Mouse (Mus musculus) midbrain, embryonic 16.5 days (tissue): Measurements from ENCODE around the gene Sipa1l3. TPM values are rescaled to one million over a fixed set of nuclear protein-coding genes. Genes with fewer than 3 reads are reported as not detected.

ENCODE experiments used
- ATAC-seq: fragments of 200-750 bp; cut with Nextera tagmentation; 2 replicates; pipeline ENCODE4 v1.8.0; 2017; ENCODE audit warnings: moderate TSS enrichment
- H3K27ac ChIP-seq: fragments of 300-500 bp; sonication (generic); 2 replicates; pipeline ENCODE4 v1.5.1; 2014; ENCODE audit warnings: mild to moderate bottlenecking, low read length, mixed read lengths
- H3K27me3 ChIP-seq: fragments of 300-500 bp; sonication (generic); 2 replicates; pipeline ENCODE4 v1.6.1; 2014; ENCODE audit warnings: low read depth, low read length, mixed read lengths; ENCODE audit not compliant: control insufficient read depth, insufficient read depth
- H3K36me3 ChIP-seq: fragments of 300-500 bp; sonication (generic); 2 replicates; pipeline ENCODE4 v1.6.1; 2014; ENCODE audit warnings: mild to moderate bottlenecking, low read length, moderate library complexity, mixed read lengths; ENCODE audit not compliant: control insufficient read depth, insufficient read depth
- H3K4me1 ChIP-seq: fragments of 300-500 bp; sonication (generic); 2 replicates; pipeline ENCODE4 v1.6.1; 2014; ENCODE audit warnings: mild to moderate bottlenecking, low read length, mixed read lengths; ENCODE audit not compliant: control insufficient read depth, insufficient read depth
- H3K4me2 ChIP-seq: fragments of 300-500 bp; sonication (generic); 2 replicates; pipeline ENCODE4 v1.6.1; 2014; ENCODE audit warnings: mild to moderate bottlenecking, low read length, mixed read lengths
- H3K4me3 ChIP-seq: fragments of 300-500 bp; sonication (generic); 2 replicates; pipeline ENCODE4 v1.5.1; 2014; ENCODE audit warnings: low read depth, mild to moderate bottlenecking, low read length, moderate library complexity, mixed read lengths
- H3K9ac ChIP-seq: fragments of 300-500 bp; sonication (generic); 2 replicates; pipeline ENCODE4 v1.6.1; 2014; ENCODE audit warnings: low read depth, low read length, mixed read lengths
- H3K9me3 ChIP-seq: fragments of 300-500 bp; sonication (generic); replicated peaks from 2 replicates; pipeline ENCODE4 v1.6.1; 2014; ENCODE audit warnings: mild to moderate bottlenecking, low read length, mixed read lengths; ENCODE audit not compliant: control insufficient read depth, poor library complexity, severe bottlenecking
- WGBS: fragments of 180-500 bp; shearing (Covaris S2); extraction: QIAGEN DNeasy Blood & Tissue Kit; methylation state at CpG from one replicate; pipeline ENCODE4 v1.1.7; 2014; 5-methylcytosine and 5-hydroxymethylcytosine counted together
- polyA plus RNA-seq: library from polyadenylated mRNA; unstranded; fragments of >200 nt; fragmentation: Nextera tagmentation; extraction: Ambion mirVana; gene quantifications from 2 replicates; pipeline ENCODE4 v1.2.1, GENCODE M21; 2015

The Sipa1l3 gene
- polyA plus RNA-seq, 1 experiment from 2014 or later: 17.3 TPM

- no peaks in the 10 kb centered on the region for H3K27me3 ChIP-seq
- no peaks in the 10 kb centered on the region for H3K9me3 ChIP-seq
- H3K36me3 ChIP-seq: no peaks in the 10 kb centered on the region
- no peak overlapping the region for H3K4me2 ChIP-seq
- no peak overlapping the region for H3K9ac ChIP-seq
- H3K27ac ChIP-seq: no peak overlapping the region
- peaks cover 26% of the 10 kb centered on the region for H3K4me1 ChIP-seq
- no peak overlapping the region for H3K4me3 ChIP-seq
- 93% methylated on average over 9 of the region's 9 CpGs for WGBS
- ATAC-seq: no peak
Observed at GRCm38 (mm10) chr7:29501214-29501613, 17.2 kb downstream of the Sipa1l3 start.

GRCm38 (mm10) chr7:29499071-29499470, 19.4 kb downstream of the Sipa1l3 start:
- Histone ChIP-seq H3K9ac (no peak overlapping the region), H3K27ac (no peak overlapping the region), H3K4me3 (no peak overlapping the region), H3K9me3 (no peaks in the 10 kb centered on the region), H3K4me2 (no peak overlapping the region), H3K36me3 (no peaks in the 10 kb centered on the region), H3K4me1 (peaks cover 14% of the 10 kb centered on the region), H3K27me3 (no peaks in the 10 kb centered on the region)
- ATAC-seq: no peak
- WGBS: 76% methylated on average over 6 of the region's 6 CpGs

- peak; percentile 62; the same call in 1 of the 2 replicates for ATAC-seq
- Histone ChIP-seq H3K27ac (no peak overlapping the region), H3K4me3 (no peak overlapping the region), H3K4me2 (no peak overlapping the region), H3K36me3 (no peaks in the 10 kb centered on the region), H3K9ac (no peak overlapping the region), H3K27me3 (no peaks in the 10 kb centered on the region), H3K4me1 (peaks cover 11% of the 10 kb centered on the region), H3K9me3 (no peaks in the 10 kb centered on the region)
- WGBS: 37% methylated on average over 10 of the region's 10 CpGs
Observed at GRCm38 (mm10) chr7:29496953-29497590, 21.4 kb downstream of the Sipa1l3 start.

- Histone ChIP-seq H3K4me2 (no peak overlapping the region), H3K4me1 (peaks cover 11% of the 10 kb centered on the region), H3K4me3 (no peak overlapping the region), H3K27ac (0 out of 2 replicates have a peak overlapping the region, but pooled peaks have one; percentile 3), H3K9me3 (no peaks in the 10 kb centered on the region), H3K27me3 (no peaks in the 10 kb centered on the region), H3K9ac (no peak overlapping the region), H3K36me3 (no peaks in the 10 kb centered on the region)
- ATAC-seq: peak; percentile 9; the same call in 1 of the 2 replicates
- 29% methylated on average over 4 of the region's 4 CpGs for WGBS
Observed at GRCm38 (mm10) chr7:29496332-29496731, 22.1 kb downstream of the Sipa1l3 start.

GRCm38 (mm10) chr7:29495880-29496279, 22.6 kb downstream of the Sipa1l3 start:
- Histone ChIP-seq H3K27ac (no peak overlapping the region), H3K36me3 (no peaks in the 10 kb centered on the region), H3K9ac (no peak overlapping the region), H3K4me1 (peaks cover 11% of the 10 kb centered on the region), H3K4me2 (no peak overlapping the region), H3K9me3 (no peaks in the 10 kb centered on the region), H3K27me3 (no peaks in the 10 kb centered on the region), H3K4me3 (no peak overlapping the region)
- no peak for ATAC-seq
- 65% methylated on average over 4 of the region's 4 CpGs for WGBS

GRCm38 (mm10) chr7:29494854-29495253, 23.6 kb downstream of the Sipa1l3 start:
- Histone ChIP-seq H3K4me3 (no peak overlapping the region), H3K9ac (no peak overlapping the region), H3K9me3 (no peaks in the 10 kb centered on the region), H3K27ac (no peak overlapping the region), H3K4me2 (no peak overlapping the region), H3K27me3 (no peaks in the 10 kb centered on the region), H3K4me1 (peaks cover 14% of the 10 kb centered on the region), H3K36me3 (no peaks in the 10 kb centered on the region)
- no peak for ATAC-seq
- WGBS: 89% methylated on average over 11 of the region's 11 CpGs

GRCm38 (mm10) chr7:29494015-29494414, 24.4 kb downstream of the Sipa1l3 start:
- Histone ChIP-seq H3K36me3 (no peaks in the 10 kb centered on the region), H3K4me1 (peaks cover 16% of the 10 kb centered on the region), H3K9me3 (no peaks in the 10 kb centered on the region), H3K9ac (no peak overlapping the region), H3K4me3 (no peak overlapping the region), H3K4me2 (no peak overlapping the region), H3K27me3 (no peaks in the 10 kb centered on the region), H3K27ac (no peak overlapping the region)
- 90% methylated on average over 5 of the region's 5 CpGs for WGBS
- no peak for ATAC-seq

- peaks cover 16% of the 10 kb centered on the region for H3K4me1 ChIP-seq
- no peak overlapping the region for H3K27ac ChIP-seq
- no peaks in the 10 kb centered on the region for H3K9me3 ChIP-seq
- ATAC-seq: no peak
- no peak overlapping the region for H3K4me2 ChIP-seq
- H3K27me3 ChIP-seq: no peaks in the 10 kb centered on the region
- 89% methylated on average over 1 of the region's 1 CpGs for WGBS
- H3K4me3 ChIP-seq: no peak overlapping the region
- no peaks in the 10 kb centered on the region for H3K36me3 ChIP-seq
- H3K9ac ChIP-seq: no peak overlapping the region
Observed at GRCm38 (mm10) chr7:29492992-29493391, 25.4 kb downstream of the Sipa1l3 start.

- Histone ChIP-seq H3K4me3 (no peak overlapping the region), H3K9me3 (no peaks in the 10 kb centered on the region), H3K9ac (no peak overlapping the region), H3K36me3 (no peaks in the 10 kb centered on the region), H3K27me3 (no peaks in the 10 kb centered on the region), H3K4me1 (peaks cover 13% of the 10 kb centered on the region), H3K27ac (no peak overlapping the region), H3K4me2 (no peak overlapping the region)
- no peak for ATAC-seq
- 80% methylated on average over 3 of the region's 3 CpGs for WGBS
Observed at GRCm38 (mm10) chr7:29491861-29492260, 26.6 kb downstream of the Sipa1l3 start.
